Mouse (Mus musculus): ENCODE results near the gene Kcnf1. TPM values are rescaled to one million over a fixed set of nuclear protein-coding genes. Genes with fewer than 3 reads are reported as not detected.
A peak's percentile ranks its signal among the peaks of the same experiment; 100 is the strongest.

Gene Kcnf1
- polyA plus RNA-seq, 2 experiments = 0.92 to 0.97 TPM

DNA sequence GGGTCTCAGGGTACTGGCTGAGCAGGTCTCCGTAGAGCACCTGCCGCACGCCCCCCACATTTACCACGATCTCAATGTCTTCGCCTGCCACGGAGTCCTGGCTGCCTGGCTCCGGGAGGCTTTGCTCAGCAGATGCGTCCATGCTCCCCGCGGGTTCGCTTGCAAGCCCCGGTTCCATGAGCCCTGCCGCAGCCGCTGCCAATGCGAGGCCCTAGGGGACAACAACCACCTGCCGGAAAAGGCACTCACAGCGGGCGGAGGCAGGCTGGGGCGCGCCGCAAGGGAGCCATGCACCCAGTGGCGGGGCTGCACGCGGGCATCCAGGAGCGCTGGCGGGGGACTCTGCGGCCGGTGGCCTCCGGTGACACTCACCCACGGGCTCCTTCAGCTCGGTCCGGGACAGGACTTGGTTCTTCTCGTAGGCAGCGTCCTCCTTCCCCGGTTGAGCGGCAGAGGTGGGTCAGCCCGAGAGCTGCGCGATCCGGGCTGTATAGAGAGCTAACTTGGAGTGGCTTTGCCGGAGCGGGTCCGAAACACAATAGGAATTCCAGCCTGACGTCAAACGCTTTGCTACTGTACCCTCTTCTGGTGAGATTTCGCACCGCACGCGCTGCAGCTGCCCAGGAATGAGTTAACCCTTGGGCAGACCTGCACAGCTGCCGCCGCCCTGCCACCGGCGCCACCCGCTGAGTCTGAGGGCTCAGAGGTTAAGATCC lies 489 bp downstream of the Kcnf1 start:
- TF ChIP-seq POLR2A (IDR thresholded peaks at IDR 0.05; ENCODE audit: borderline replicate concordance, extremely low read depth, insufficient read depth, insufficient read length) = 0 out of 2 replicates have a peak, but pooled peaks have one; percentile 30
- H3K4me2 ChIP-seq (replicated peaks; ENCODE audit: low read depth, low read length, severe bottlenecking) = peak overlapping the region; percentile 97
- ATAC-seq (ENCODE audit: low FRiP score, low read depth) (peak; percentile 72), DNase-seq (ENCODE audit: low spot score) (peak; percentile 81)
- peak overlapping the region; percentile 51 for H3K4me3 ChIP-seq (replicated peaks; ENCODE audit: low read length)
- no peak overlapping the region for H3K27ac ChIP-seq (replicated peaks; ENCODE audit: low read depth, low read length)
- H3K36me3 ChIP-seq (ENCODE audit: control insufficient read depth, insufficient read depth, low read length) = no peaks in the 10 kb centered on the region
- no peaks in the 10 kb centered on the region for H3K9me3 ChIP-seq (ENCODE audit: control insufficient read depth, low read length)
- under 1% methylated on average over 48 of the region's 54 CpGs for WGBS
- H3K27me3 ChIP-seq (ENCODE audit: control insufficient read depth, insufficient read depth, low read length) = peaks cover 14% of the 10 kb centered on the region
- peak overlapping the region; percentile 54 for H3K9ac ChIP-seq (ENCODE audit: low read depth, low read length, severe bottlenecking)
- H3K4me1 ChIP-seq (ENCODE audit: control insufficient read depth, insufficient read depth, low read length) = 0 out of 2 replicates have a peak, but pooled peaks cover 6% of the 10 kb centered on the region

DNA sequence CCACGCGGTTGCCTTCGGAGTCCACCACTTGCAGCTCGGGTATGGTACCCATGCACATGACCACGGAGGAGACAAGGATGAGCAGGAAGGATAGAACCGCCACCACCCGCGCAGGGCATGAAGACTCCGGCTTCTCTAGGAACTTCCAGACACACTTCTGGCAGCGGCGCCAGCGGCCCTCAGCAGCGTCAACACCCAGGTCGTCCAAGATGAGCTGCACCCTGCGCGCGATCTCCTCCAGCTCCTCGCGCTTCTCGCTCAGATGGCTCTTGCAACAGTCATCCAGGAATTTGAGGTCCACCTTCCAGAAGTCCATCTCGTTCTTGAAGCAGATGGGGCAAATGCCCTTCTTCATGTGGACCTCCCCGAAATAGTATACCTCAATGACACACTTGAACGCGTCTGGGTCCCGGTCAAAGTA lies 1.1 kb downstream of the Kcnf1 start:
- H3K27ac ChIP-seq (replicated peaks; ENCODE audit: low read depth, low read length) = no peak overlapping the region
- H3K9ac ChIP-seq (ENCODE audit: low read depth, low read length, severe bottlenecking) = 0 out of 2 replicates have a peak overlapping the region, but pooled peaks have one; percentile 54
- WGBS = 19% methylated on average over 25 of the region's 25 CpGs
- 0 out of 2 replicates have a peak, but pooled peaks cover 6% of the 10 kb centered on the region for H3K4me1 ChIP-seq (ENCODE audit: control insufficient read depth, insufficient read depth, low read length)
- H3K4me3 ChIP-seq (replicated peaks; ENCODE audit: low read length) = peak overlapping the region; percentile 51
- H3K4me2 ChIP-seq (replicated peaks; ENCODE audit: low read depth, low read length, severe bottlenecking) = peak overlapping the region; percentile 97
- no peaks in the 10 kb centered on the region for H3K36me3 ChIP-seq (ENCODE audit: control insufficient read depth, insufficient read depth, low read length)
- DNase-seq (ENCODE audit: low spot score) (no peak), ATAC-seq (ENCODE audit: low FRiP score, low read depth) (no peak)
- no peak for TF ChIP-seq POLR2A (IDR thresholded peaks at IDR 0.05; ENCODE audit: borderline replicate concordance, extremely low read depth, insufficient read depth, insufficient read length)
- H3K9me3 ChIP-seq (ENCODE audit: control insufficient read depth, low read length) = no peaks in the 10 kb centered on the region
- H3K27me3 ChIP-seq (ENCODE audit: control insufficient read depth, insufficient read depth, low read length) = peaks cover 14% of the 10 kb centered on the region

DNA sequence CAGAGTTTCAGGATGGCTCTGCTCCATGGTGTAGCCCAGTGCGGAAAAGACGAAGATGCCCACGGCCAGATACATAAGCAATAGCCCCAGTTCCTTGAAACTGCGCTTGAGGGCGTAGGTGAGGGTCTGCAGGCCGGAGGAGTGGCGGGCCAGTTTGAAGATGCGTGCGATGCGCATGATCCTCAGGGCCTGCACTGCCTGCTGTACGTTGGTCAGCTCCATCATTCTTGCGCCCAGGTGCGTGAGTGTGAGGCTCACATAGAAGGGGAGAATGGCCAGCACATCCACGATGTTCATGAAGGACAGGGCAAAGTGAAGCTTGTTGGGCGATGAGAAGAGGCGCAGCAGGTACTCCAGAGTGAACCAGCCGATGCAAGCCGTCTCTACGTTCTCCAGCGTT lies 1.6 kb downstream of the Kcnf1 start:
- Histone ChIP-seq H3K27me3 (ENCODE audit: control insufficient read depth, insufficient read depth, low read length) (peaks cover 14% of the 10 kb centered on the region), H3K9ac (ENCODE audit: low read depth, low read length, severe bottlenecking) (no peak overlapping the region), H3K27ac (replicated peaks; ENCODE audit: low read depth, low read length) (no peak overlapping the region), H3K4me2 (replicated peaks; ENCODE audit: low read depth, low read length, severe bottlenecking) (peak overlapping the region; percentile 97), H3K4me1 (ENCODE audit: control insufficient read depth, insufficient read depth, low read length) (0 out of 2 replicates have a peak, but pooled peaks cover 6% of the 10 kb centered on the region), H3K4me3 (replicated peaks; ENCODE audit: low read length) (peak overlapping the region; percentile 51; the same call in 1 of the 2 replicates), H3K36me3 (ENCODE audit: control insufficient read depth, insufficient read depth, low read length) (no peaks in the 10 kb centered on the region), H3K9me3 (ENCODE audit: control insufficient read depth, low read length) (no peaks in the 10 kb centered on the region)
- no peak for TF ChIP-seq POLR2A (IDR thresholded peaks at IDR 0.05; ENCODE audit: borderline replicate concordance, extremely low read depth, insufficient read depth, insufficient read length)
- DNase-seq (ENCODE audit: low spot score) (no peak), ATAC-seq (ENCODE audit: low FRiP score, low read depth) (no peak)
- 84% methylated on average over 17 of the region's 20 CpGs for WGBS

DNA sequence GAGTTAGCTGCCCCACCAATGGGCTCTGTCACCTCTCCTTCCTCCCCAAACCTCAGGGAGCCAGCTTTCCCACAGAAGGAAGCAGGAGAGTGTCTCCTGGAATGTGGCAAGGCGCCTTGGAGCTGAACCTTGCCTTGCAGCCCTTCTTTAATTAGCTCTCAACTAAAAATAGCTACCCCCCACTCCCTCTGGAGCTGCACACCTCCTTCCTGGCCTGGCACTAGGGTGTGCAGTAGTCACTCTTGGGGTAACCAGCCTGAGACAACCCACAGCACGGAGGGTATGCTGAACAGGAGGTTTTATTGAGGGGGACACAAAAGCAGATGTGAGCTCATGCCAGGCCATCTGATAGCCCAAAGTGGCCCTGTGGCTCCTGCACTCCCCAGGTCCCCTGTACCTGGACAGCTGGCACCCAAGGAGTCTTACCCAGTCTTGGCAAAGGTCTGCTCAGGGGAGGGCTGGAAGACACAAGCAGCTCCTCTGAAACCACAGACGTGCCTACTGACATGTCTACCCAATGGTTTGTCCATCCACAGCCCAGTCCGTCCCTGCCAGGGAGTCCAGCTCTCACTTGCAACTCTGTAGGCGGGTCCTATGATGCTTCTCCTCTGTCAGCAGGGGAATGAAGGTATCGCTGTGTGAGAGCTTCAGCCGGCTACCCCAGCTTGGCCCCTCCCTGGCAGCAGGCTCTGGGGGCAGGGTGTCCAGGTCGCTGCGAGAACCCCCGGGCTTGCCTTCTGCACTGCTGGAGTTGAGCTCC lies 2.4 kb downstream of the Kcnf1 start:
- peaks cover 14% of the 10 kb centered on the region for H3K27me3 ChIP-seq (ENCODE audit: control insufficient read depth, insufficient read depth, low read length)
- ATAC-seq (ENCODE audit: low FRiP score, low read depth) (no peak), DNase-seq (ENCODE audit: low spot score) (no peak)
- no peak overlapping the region for H3K4me2 ChIP-seq (replicated peaks; ENCODE audit: low read depth, low read length, severe bottlenecking)
- no peak overlapping the region for H3K4me3 ChIP-seq (replicated peaks; ENCODE audit: low read length)
- H3K9me3 ChIP-seq (ENCODE audit: control insufficient read depth, low read length) = no peaks in the 10 kb centered on the region
- WGBS = 79% methylated on average over 10 of the region's 10 CpGs
- H3K36me3 ChIP-seq (ENCODE audit: control insufficient read depth, insufficient read depth, low read length) = no peaks in the 10 kb centered on the region
- no peak overlapping the region for H3K27ac ChIP-seq (replicated peaks; ENCODE audit: low read depth, low read length)
- no peak for TF ChIP-seq POLR2A (IDR thresholded peaks at IDR 0.05; ENCODE audit: borderline replicate concordance, extremely low read depth, insufficient read depth, insufficient read length)
- H3K9ac ChIP-seq (ENCODE audit: low read depth, low read length, severe bottlenecking) = no peak overlapping the region
- 0 out of 2 replicates have a peak, but pooled peaks cover 6% of the 10 kb centered on the region for H3K4me1 ChIP-seq (ENCODE audit: control insufficient read depth, insufficient read depth, low read length)

DNA sequence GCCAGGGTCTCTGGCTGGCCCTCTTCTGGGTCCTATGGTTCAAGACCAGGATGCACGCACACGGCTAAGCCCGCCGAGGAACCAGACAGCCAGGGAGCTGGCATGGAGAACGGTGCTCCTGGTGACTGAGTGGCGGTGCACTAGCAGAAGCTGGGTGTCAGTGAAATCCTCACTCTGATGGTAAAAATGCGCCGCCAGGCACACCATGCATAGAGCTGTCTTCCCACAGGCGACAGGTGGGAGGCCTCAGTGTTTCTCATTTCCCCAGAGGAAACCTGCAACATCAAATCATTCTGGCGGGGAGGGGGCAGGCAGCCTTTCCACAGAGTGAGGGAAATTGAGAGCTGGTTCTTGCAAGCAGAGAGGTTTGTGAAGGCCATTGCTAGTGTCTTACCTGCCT lies 6.3 kb downstream of the Kcnf1 start:
- Histone ChIP-seq H3K27ac (replicated peaks; ENCODE audit: low read depth, low read length) (no peak overlapping the region), H3K4me2 (replicated peaks; ENCODE audit: low read depth, low read length, severe bottlenecking) (no peak overlapping the region), H3K4me3 (replicated peaks; ENCODE audit: low read length) (no peak overlapping the region), H3K36me3 (ENCODE audit: control insufficient read depth, insufficient read depth, low read length) (no peaks in the 10 kb centered on the region), H3K27me3 (ENCODE audit: control insufficient read depth, insufficient read depth, low read length) (peaks cover 8% of the 10 kb centered on the region), H3K4me1 (ENCODE audit: control insufficient read depth, insufficient read depth, low read length) (0 out of 2 replicates have a peak, but pooled peaks cover 1% of the 10 kb centered on the region), H3K9me3 (ENCODE audit: control insufficient read depth, low read length) (no peaks in the 10 kb centered on the region), H3K9ac (ENCODE audit: low read depth, low read length, severe bottlenecking) (no peak overlapping the region)
- DNase-seq (ENCODE audit: low spot score) (no peak), ATAC-seq (ENCODE audit: low FRiP score, low read depth) (no peak)
- WGBS = 82% methylated on average over 10 of the region's 10 CpGs
- TF ChIP-seq POLR2A (IDR thresholded peaks at IDR 0.05; ENCODE audit: borderline replicate concordance, extremely low read depth, insufficient read depth, insufficient read length) = no peak

Data from limb, embryonic 14.5 days (tissue).